In the genomic region with DNA sequence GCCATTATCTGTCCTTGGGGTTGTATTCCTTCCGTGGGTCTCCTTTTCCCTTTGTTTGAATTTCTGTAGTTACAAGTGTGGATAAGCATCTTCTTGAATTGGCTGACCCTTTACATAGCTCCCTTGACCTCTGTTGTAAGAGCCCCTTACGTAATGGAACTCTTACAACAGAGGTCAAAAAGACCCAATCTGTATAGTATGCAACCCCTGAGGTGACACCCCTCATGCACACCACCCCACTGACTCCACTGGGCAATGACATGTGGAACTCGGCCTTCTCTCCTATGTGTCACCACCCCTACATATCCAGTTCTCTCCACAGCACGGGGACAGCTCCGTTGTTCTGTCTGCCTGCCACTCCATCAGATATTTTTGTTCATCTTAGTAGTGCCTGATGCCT, we compare ENCODE assay signal across 19 mouse cellular contexts. TPM values are rescaled to one million over a fixed set of nuclear protein-coding genes. Genes with fewer than 3 reads are reported as not detected.
DNase-seq lines count a peak whose midpoint lies in the region; ATAC-seq and TF ChIP-seq lines count a peak whose summit lies in the region.
"Had no signal": no experiment of that assay in that cellular context is flagged by ENCODE, and none has a peak within 500 bp of the region (broad histone marks: within the 10 kb centered on the region; RNA-seq: fewer than 3 reads in every experiment).

No protein-coding gene starts in this region.

- no peak overlapping the region for H3K27ac ChIP-seq in liver, embryonic 11.5 days (ENCODE audit: low read depth, low read length)
- H3K27ac ChIP-seq in lung, embryonic 14.5 days (ENCODE audit: low read depth), result no peak overlapping the region
- H3K27ac ChIP-seq: hindbrain, embryonic 15.5 days; macrophage; neural tube, embryonic 13.5 days had no signal

- ATAC-seq in liver, embryonic 11.5 days (replicated peaks; ENCODE audit: low FRiP score), result peak; percentile 56; the same call in 1 of the 2 replicates
- ATAC-seq in lung, embryonic 14.5 days (ENCODE audit: insufficient read depth), result peak; percentile 41; the same call in 1 of the 2 replicates
- peak; percentile 87 for ATAC-seq in megakaryocyte, adult 5-6 weeks (ENCODE audit: poor library complexity, severe bottlenecking)
- ATAC-seq: activated CD4-positive, CD25-positive, alpha-beta regulatory T cell, adult 4 months; forebrain, embryonic 14.5 days had no signal

- H3K4me3 ChIP-seq in liver, embryonic 11.5 days (ENCODE audit: low read depth, low read length), result no peak overlapping the region
- H3K4me3 ChIP-seq in lung, embryonic 14.5 days (ENCODE audit: low read depth, low read length), result no peak overlapping the region
- H3K4me3 ChIP-seq: hindbrain, embryonic 15.5 days; neural tube, embryonic 13.5 days had no signal

- H3K36me3 ChIP-seq in liver, embryonic 11.5 days (ENCODE audit: control insufficient read depth, insufficient read depth, low read length), result no peaks in the 10 kb centered on the region
- H3K36me3 ChIP-seq in lung, embryonic 14.5 days (ENCODE audit: insufficient read depth), result no peaks in the 10 kb centered on the region
- H3K36me3 ChIP-seq: hindbrain, embryonic 15.5 days; neural tube, embryonic 13.5 days had no signal

- H3K4me2 ChIP-seq in liver, embryonic 11.5 days, result no peak overlapping the region
- H3K4me2 ChIP-seq in lung, embryonic 14.5 days, result no peak overlapping the region
- H3K4me2 ChIP-seq: hindbrain, embryonic 15.5 days; neural tube, embryonic 13.5 days had no signal

- H3K4me1 ChIP-seq in liver, embryonic 11.5 days (replicated peaks; ENCODE audit: control insufficient read depth, insufficient read depth, low read length), result no peaks in the 10 kb centered on the region
- no peaks in the 10 kb centered on the region; the same call in 1 of the 2 replicates for H3K4me1 ChIP-seq in lung, embryonic 14.5 days (ENCODE audit: insufficient read depth)
- H3K4me1 ChIP-seq: hindbrain, embryonic 15.5 days; neural tube, embryonic 13.5 days had no signal

- 67% methylated on average over 5 of the region's 5 CpGs for WGBS in liver, embryonic 11.5 days
- WGBS in lung, embryonic 14.5 days, result 45% methylated on average over 5 of the region's 5 CpGs

- H3K9ac ChIP-seq in liver, embryonic 11.5 days (ENCODE audit: low read depth, low read length), result no peak overlapping the region
- no peak overlapping the region for H3K9ac ChIP-seq in lung, embryonic 14.5 days
- H3K9ac ChIP-seq: hindbrain, embryonic 15.5 days; neural tube, embryonic 13.5 days had no signal

- H3K9me3 ChIP-seq in liver, embryonic 11.5 days (ENCODE audit: control insufficient read depth, low read length), result no peaks in the 10 kb centered on the region
- H3K9me3 ChIP-seq in lung, embryonic 14.5 days (ENCODE audit: low read depth, low read length), result no peaks in the 10 kb centered on the region
- H3K9me3 ChIP-seq: hindbrain, embryonic 15.5 days; neural tube, embryonic 13.5 days had no signal

- peak; percentile 41 for DNase-seq in adrenal gland, adult 2 months
- DNase-seq in adrenal gland, postnatal 4 days (ENCODE audit: low spot score in 2 of 2), result no peak
- DNase-seq in liver, embryonic 11.5 days (ENCODE audit: low spot score), result no peak
- peak; percentile 24 for DNase-seq in lung, embryonic 14.5 days
- DNase-seq in testis, postnatal 14 days (ENCODE audit: low spot score), result no peak
- no peak for DNase-seq in urinary bladder, adult 18-20 months (ENCODE audit: low spot score in 2 of 2)
- DNase-seq in yolk sac, embryonic 10.5 days (ENCODE audit: low spot score), result no peak
- DNase-seq: cerebellum, adult 11-12 months; embryo, embryonic 11 days; heart, postnatal 14 days; kidney, adult 18-20 months; kidney, postnatal 14 days; layer of hippocampus, adult 9-11 months had no signal

- H3K27me3 ChIP-seq in liver, embryonic 11.5 days (replicated peaks; ENCODE audit: control insufficient read depth, insufficient read depth, low read length), result no peaks in the 10 kb centered on the region
- no peaks in the 10 kb centered on the region for H3K27me3 ChIP-seq in lung, embryonic 14.5 days (ENCODE audit: insufficient read depth, low read length)
- H3K27me3 ChIP-seq: hindbrain, embryonic 15.5 days; neural tube, embryonic 13.5 days had no signal

- TF ChIP-seq CTCF in lung, embryonic 14.5 days (IDR thresholded peaks at IDR 0.05; ENCODE audit: low read depth), result no peak

RNA-seq across cellular contexts. Expression of gene Nfkbiz, which starts 56.9 kb away (rescaled TPM):
- total RNA-seq in adrenal gland, adult 2 months (2021), result 1 to 10 TPM; 4.8 to 5.3 TPM
- polyA plus RNA-seq in adrenal gland, adult 2 months (2012; rRNA removed), result 6.0 and 7.3 TPM in 2 replicates
- 1 to 10 TPM; 6.8 to 7.4 TPM for total RNA-seq in adrenal gland, postnatal 4 days (2021)
- polyA plus RNA-seq in liver, embryonic 11.5 days (2014; fragmentation: Nextera tagmentation; extraction: Ambion mirVana), result 4.5 and 4.6 TPM in 2 replicates
- 5.8 and 6.3 TPM in 2 replicates for polyA plus RNA-seq in lung, embryonic 14.5 days (2014; fragmentation: Nextera tagmentation; extraction: Ambion mirVana)
- 33.3 and 44.9 TPM in 2 replicates for total RNA-seq in megakaryocyte, adult 5-6 weeks (2015)
- 31.2 and 32.7 TPM in 2 replicates for total RNA-seq in megakaryocyte, adult 5-6 weeks (2017)

Comparison
In these comparisons a context has a peak if more than half of its experiments do, and no peak if none do; other contexts are left out.
1. DNase-seq: peak in adrenal gland, adult 2 months (single experiment) and lung, embryonic 14.5 days (single experiment); none in adrenal gland, postnatal 4 days (0 of 2), liver, embryonic 11.5 days (single experiment), testis, postnatal 14 days (single experiment), urinary bladder, adult 18-20 months (0 of 2) and yolk sac, embryonic 10.5 days (single experiment).
2. Peak in every context shown above with its lines, with median percentiles within 50 percentile points of each other: ATAC-seq.